Mouse (Mus musculus): Measurements from ENCODE around the gene Ccdc191. TPM values are rescaled to one million over a fixed set of nuclear protein-coding genes. Genes with fewer than 3 reads are reported as not detected.

The Ccdc191 gene
- total and polyA plus RNA-seq, 3 experiments = 9.3 to 45.7 (median 11.3) TPM

GRCm38 (mm10) chr16:43940846-43941245 is 51.2 kb downstream of the Ccdc191 start:
- dilution Hi-C loops (cut with MboI; ENCODE audit: extremely low pct_ligation_motif_present, extremely low pct_unique_long_range_greater_than_20kb, low sequenced_read_pairs) (no loop called here), in situ Hi-C loops (cut with MboI; ENCODE audit: low pct_ligation_motif_present, low pct_unique_long_range_greater_than_20kb, low sequenced_read_pairs) (no loop called here)
- TF ChIP-seq PAX5 (IDR thresholded peaks at IDR 0.05; ENCODE audit: low read length) (no peak), POLR2AphosphoS2 (IDR thresholded peaks at IDR 0.05; ENCODE audit: low read depth, low read length) (no peak), CHD1 (IDR thresholded peaks at IDR 0.05; ENCODE audit: low read depth, low read length) (no peak), NRF1 (IDR thresholded peaks at IDR 0.05; ENCODE audit: low read depth, low read length) (no peak), KAT2A (IDR thresholded peaks at IDR 0.05; ENCODE audit: insufficient replicate concordance, low read length) (no peak), CHD2 (IDR thresholded peaks at IDR 0.05; ENCODE audit: low read length) (no peak), UBTF (IDR thresholded peaks at IDR 0.05; ENCODE audit: low read depth, low read length) (no peak), MAFK (IDR thresholded peaks at IDR 0.05; ENCODE audit: insufficient replicate concordance, low read length) (no peak), TBP (conservative IDR thresholded peaks at IDR 0.05; ENCODE audit: low read depth, low read length) (no peak), EP300 (IDR thresholded peaks at IDR 0.05; ENCODE audit: low read length) (no peak), USF1 (IDR thresholded peaks at IDR 0.05; ENCODE audit: low read depth, low read length) (no peak), MAZ (IDR thresholded peaks at IDR 0.05; ENCODE audit: low read depth, low read length) (no peak)

GRCm38 (mm10) chr16:43945351-43945750 is 55.8 kb downstream of the Ccdc191 start:
- no peaks in the 10 kb centered on the region for H3K9me3 ChIP-seq (replicated peaks; ENCODE audit: low read length)
- no peak overlapping the region for H3K4me3 ChIP-seq (replicated peaks in 1 of 3; ENCODE audit: low read depth in 2 of 3, low read length in 2 of 3, poor library complexity in 1 of 3)
- peaks cover 0 to 16% of the 10 kb centered on the region in 2 experiments; a peak in 2 of 4 replicates for H3K4me1 ChIP-seq (ENCODE audit: control insufficient read depth in 1 of 2, insufficient read depth in 2 of 2)
- no peak for DNase-seq (ENCODE audit: extremely low read depth)
- no peak overlapping the region for H3K4me2 ChIP-seq (ENCODE audit: insufficient read depth, low read depth, poor library complexity, severe bottlenecking)
- no peak overlapping the region for H3K9ac ChIP-seq (ENCODE audit: insufficient read depth, low read depth)
- in situ Hi-C loops (cut with MboI; ENCODE audit: low pct_ligation_motif_present, low pct_unique_long_range_greater_than_20kb, low sequenced_read_pairs) = no loop called here
- no peak overlapping the region for H3K27ac ChIP-seq (ENCODE audit: insufficient read depth, low read depth)
- H3K79me2 ChIP-seq (replicated peaks; ENCODE audit: control insufficient read depth, extremely low read depth, insufficient read depth, poor library complexity, severe bottlenecking) = no peaks in the 10 kb centered on the region
- H3K27me3 ChIP-seq (replicated peaks) = no peaks in the 10 kb centered on the region
- H3K36me3 ChIP-seq (replicated peaks in 1 of 2; ENCODE audit: control insufficient read depth in 1 of 2, insufficient read depth in 1 of 2, low read length in 1 of 2) = peaks cover 0 to 33% of the 10 kb centered on the region in 2 experiments
- TF ChIP-seq ZC3H11A (IDR thresholded peaks at IDR 0.05; ENCODE audit: low read depth, low read length) = no peak
- no peak for TF ChIP-seq NRF1 (IDR thresholded peaks at IDR 0.05; ENCODE audit: low read depth, low read length)
- no peak for TF ChIP-seq TBP (conservative IDR thresholded peaks at IDR 0.05; ENCODE audit: low read depth, low read length)
- TF ChIP-seq JUN (IDR thresholded peaks at IDR 0.05; ENCODE audit: insufficient read depth, low read depth, low read length) = no peak
- no peak for TF ChIP-seq GABPA (IDR thresholded peaks at IDR 0.05; ENCODE audit: insufficient replicate concordance, low read depth, low read length)
- TF ChIP-seq MXI1 (IDR thresholded peaks at IDR 0.05; ENCODE audit: low read depth, low read length) = no peak
- no peak for TF ChIP-seq ZMIZ1 (IDR thresholded peaks at IDR 0.05; ENCODE audit: low read depth, low read length)
- dilution Hi-C loops (cut with MboI; ENCODE audit: extremely low pct_ligation_motif_present, extremely low pct_unique_long_range_greater_than_20kb, low sequenced_read_pairs) = no loop called here

More at GRCm38 (mm10) chr16:43940846-43941245, 51.2 kb downstream of the Ccdc191 start:
- H3K79me2 ChIP-seq (replicated peaks; ENCODE audit: control insufficient read depth, extremely low read depth, insufficient read depth, poor library complexity, severe bottlenecking) = no peaks in the 10 kb centered on the region
- peaks cover 3 to 35% of the 10 kb centered on the region in 2 experiments for H3K36me3 ChIP-seq (replicated peaks in 1 of 2; ENCODE audit: control insufficient read depth in 1 of 2, insufficient read depth in 1 of 2, low read length in 1 of 2)
- no peak overlapping the region for H3K27ac ChIP-seq (ENCODE audit: insufficient read depth, low read depth)
- H3K9me3 ChIP-seq (replicated peaks; ENCODE audit: low read length) = no peaks in the 10 kb centered on the region
- no peak overlapping the region for H3K9ac ChIP-seq (ENCODE audit: insufficient read depth, low read depth)
- no peaks in the 10 kb centered on the region for H3K27me3 ChIP-seq (replicated peaks)
- DNase-seq (ENCODE audit: extremely low read depth) = no peak
- H3K4me2 ChIP-seq (ENCODE audit: insufficient read depth, low read depth, poor library complexity, severe bottlenecking) = no peak overlapping the region
- no peak overlapping the region for H3K4me3 ChIP-seq (replicated peaks in 1 of 3; ENCODE audit: low read depth in 2 of 3, low read length in 2 of 3, poor library complexity in 1 of 3)
- peaks cover 0 to 5% of the 10 kb centered on the region in 2 experiments; a peak in 2 of 4 replicates for H3K4me1 ChIP-seq (ENCODE audit: control insufficient read depth in 1 of 2, insufficient read depth in 2 of 2)

Measured in CH12.LX (cell line).